In the genomic region with DNA sequence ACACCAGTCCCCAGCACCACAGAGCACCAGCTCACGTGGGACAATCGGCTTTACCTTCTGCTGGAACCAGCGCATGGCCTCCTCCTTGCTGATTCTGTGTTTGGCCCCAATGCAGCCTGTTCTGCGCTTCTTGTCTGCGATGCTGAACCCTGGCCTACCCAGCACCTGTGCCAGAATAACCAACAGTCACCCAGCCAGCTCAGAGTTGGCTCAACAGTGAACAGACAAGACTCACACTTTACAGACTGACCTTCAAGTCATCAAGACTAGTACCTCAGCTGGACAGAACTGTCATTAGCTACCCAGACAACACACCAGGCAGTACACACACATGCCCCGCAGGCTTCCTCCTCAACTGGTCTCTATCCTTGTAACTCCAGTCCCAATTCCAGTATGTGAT, we compare ENCODE assay signal across 17 mouse cellular contexts. TPM values are rescaled to one million over a fixed set of nuclear protein-coding genes. Genes with fewer than 3 reads are reported as not detected.
DNase-seq lines count a peak whose midpoint lies in the region; ATAC-seq and TF ChIP-seq lines count a peak whose summit lies in the region.
"Had no signal": no experiment of that assay in that cellular context is flagged by ENCODE, and none has a peak within 500 bp of the region (broad histone marks: within the 10 kb centered on the region; RNA-seq: fewer than 3 reads in every experiment).

No protein-coding gene starts in this region.

- H3K36me3 ChIP-seq in liver, adult 2 months (ENCODE audit: control insufficient read depth, insufficient read depth, low read length), result peaks cover 23% of the 10 kb centered on the region
- H3K36me3 ChIP-seq in liver, postnatal 0 days (replicated peaks; ENCODE audit: insufficient read depth, low read length), result peaks cover 49% of the 10 kb centered on the region
- H3K36me3 ChIP-seq in embryonic facial prominence, embryonic 10.5 days (replicated peaks), result peaks cover 71% of the 10 kb centered on the region
- H3K36me3 ChIP-seq in liver, embryonic 12.5 days, result peaks cover 73% of the 10 kb centered on the region

- no peak overlapping the region for H3K4me2 ChIP-seq in liver, postnatal 0 days (ENCODE audit: low read depth, low read length)
- peak overlapping the region; percentile 82 for H3K4me2 ChIP-seq in liver, embryonic 12.5 days

- WGBS in liver, adult 2 months, result 52% methylated on average over 6 of the region's 6 CpGs
- WGBS in liver, postnatal 0 days (ENCODE audit: insufficient replicate concordance), result 91% methylated on average over 6 of the region's 6 CpGs
- 93% methylated on average over 6 of the region's 6 CpGs for WGBS in embryonic facial prominence, embryonic 10.5 days
- 90% methylated on average over 6 of the region's 6 CpGs for WGBS in liver, embryonic 12.5 days (ENCODE audit: insufficient replicate concordance)

- H3K4me3 ChIP-seq in liver, adult 2 months (ENCODE audit: insufficient read depth, low read depth, low read length), result no peak overlapping the region
- no peak overlapping the region for H3K4me3 ChIP-seq in liver, postnatal 0 days (ENCODE audit: low read depth, low read length)
- peak overlapping the region; percentile 99; the same call in 1 of the 2 replicates for H3K4me3 ChIP-seq in embryonic facial prominence, embryonic 10.5 days
- peak overlapping the region; percentile 99; the same call in 1 of the 2 replicates for H3K4me3 ChIP-seq in liver, embryonic 12.5 days
- H3K4me3 ChIP-seq: stomach, embryonic 15.5 days had no signal

- H3K79me2 ChIP-seq in liver, adult 2 months (ENCODE audit: control insufficient read depth, insufficient read depth, low read length), result peaks cover 16% of the 10 kb centered on the region; the same call in 1 of the 2 replicates

- H3K27me3 ChIP-seq in liver, adult 2 months (ENCODE audit: control insufficient read depth, insufficient read depth, low read length), result no peaks in the 10 kb centered on the region
- no peaks in the 10 kb centered on the region for H3K27me3 ChIP-seq in liver, postnatal 0 days (ENCODE audit: insufficient read depth, low read length)
- H3K27me3 ChIP-seq in embryonic facial prominence, embryonic 10.5 days (replicated peaks; ENCODE audit: low read depth, poor library complexity, severe bottlenecking), result no peaks in the 10 kb centered on the region
- peaks cover 5% of the 10 kb centered on the region for H3K27me3 ChIP-seq in liver, embryonic 12.5 days (replicated peaks)
- H3K27me3 ChIP-seq: stomach, embryonic 15.5 days had no signal

- H3K9me3 ChIP-seq in liver, postnatal 0 days (ENCODE audit: low read length), result no peaks in the 10 kb centered on the region
- H3K9me3 ChIP-seq in embryonic facial prominence, embryonic 10.5 days, result no peaks in the 10 kb centered on the region
- H3K9me3 ChIP-seq in liver, embryonic 12.5 days (replicated peaks), result no peaks in the 10 kb centered on the region
- H3K9me3 ChIP-seq: stomach, embryonic 15.5 days had no signal

- peak; percentile 42 for DNase-seq in adrenal gland, postnatal 10 days
- DNase-seq in adrenal gland, adult 8-10 months, result no peak
- peak; percentile 70 for DNase-seq in liver, adult 2 months (ENCODE audit: extremely low read depth, low read depth, low spot score)
- DNase-seq in liver, postnatal 0 days, result no peak
- DNase-seq in embryonic facial prominence, embryonic 10.5 days (ENCODE audit: low spot score), result no peak
- no peak for DNase-seq in layer of hippocampus, adult 18-20 months (ENCODE audit: low spot score in 2 of 2)
- DNase-seq in ovary, postnatal 14 days (ENCODE audit: low spot score), result no peak
- DNase-seq: cerebellum, adult 18-20 months; heart, adult 18-20 months; heart, postnatal 4 days; kidney, adult 11 months; kidney, postnatal 25 days; left cerebral cortex, postnatal 4 days; thymus, postnatal 25 days had no signal

- H3K27ac ChIP-seq in liver, adult 2 months (replicated peaks; ENCODE audit: insufficient read depth, low read depth, low read length), result no peak overlapping the region
- no peak overlapping the region for H3K27ac ChIP-seq in liver, postnatal 0 days (ENCODE audit: low read depth)
- H3K27ac ChIP-seq in embryonic facial prominence, embryonic 10.5 days (replicated peaks), result no peak overlapping the region
- no peak overlapping the region for H3K27ac ChIP-seq in liver, embryonic 12.5 days
- H3K27ac ChIP-seq: stomach, embryonic 15.5 days had no signal

- H3K4me1 ChIP-seq in liver, adult 2 months (ENCODE audit: control insufficient read depth, insufficient read depth, low read length), result peaks cover 9% of the 10 kb centered on the region
- H3K4me1 ChIP-seq in liver, postnatal 0 days (ENCODE audit: insufficient read depth), result peaks cover 19% of the 10 kb centered on the region
- H3K4me1 ChIP-seq in embryonic facial prominence, embryonic 10.5 days, result peaks cover 30% of the 10 kb centered on the region
- peaks cover 67% of the 10 kb centered on the region for H3K4me1 ChIP-seq in liver, embryonic 12.5 days

- TF ChIP-seq POLR2A in liver, adult 2 months (IDR thresholded peaks at IDR 0.05; ENCODE audit: extremely low read depth, insufficient read depth, low read length), result no peak

- no peak for TF ChIP-seq CTCF in liver, adult 2 months (IDR thresholded peaks at IDR 0.05; ENCODE audit: low read depth, low read length)
- no peak for TF ChIP-seq CTCF in liver, postnatal 0 days (IDR thresholded peaks at IDR 0.05; ENCODE audit: low read depth)

- no peak for TF ChIP-seq EP300 in liver, postnatal 0 days (IDR thresholded peaks at IDR 0.05; ENCODE audit: low read depth)

- H3K9ac ChIP-seq in liver, adult 2 months (ENCODE audit: low read depth, low read length), result no peak overlapping the region
- H3K9ac ChIP-seq in liver, postnatal 0 days (replicated peaks), result no peak overlapping the region; the same call in 1 of the 2 replicates
- peak overlapping the region; percentile 99; the same call in 1 of the 2 replicates for H3K9ac ChIP-seq in liver, embryonic 12.5 days
- H3K9ac ChIP-seq: stomach, embryonic 15.5 days had no signal

- no peak for ATAC-seq in liver, postnatal 0 days
- no peak for ATAC-seq in liver, embryonic 12.5 days
- ATAC-seq: lung, postnatal 0 days had no signal

RNA-seq across cellular contexts. Expression of gene Rpl11, which starts 3.0 kb away (rescaled TPM):
- 100 to 1,000 TPM; 633 to 663 TPM for total RNA-seq in adrenal gland, postnatal 10 days (2021)
- total RNA-seq in adrenal gland, adult 8-10 months (2022), result 100 to 1,000 TPM; 326 to 545 (median 424) TPM
- total RNA-seq in liver, adult 2 months (2014; rRNA removed), result 474 and 504 TPM in 2 replicates
- polyA plus RNA-seq in liver, adult 2 months (2012; rRNA removed), result 162 and 170 TPM in 2 replicates
- 251 and 260 TPM in 2 replicates for polyA plus RNA-seq in liver, postnatal 0 days (2015; fragmentation: Nextera tagmentation; extraction: Ambion mirVana)
- 516 and 527 TPM in 2 replicates for polyA plus RNA-seq in embryonic facial prominence, embryonic 10.5 days (2016; fragmentation: Nextera tagmentation; extraction: Ambion mirVana)
- polyA plus RNA-seq in liver, embryonic 12.5 days (2016; fragmentation: Nextera tagmentation; extraction: Ambion mirVana), result 350 and 362 TPM in 2 replicates
- total RNA-seq in layer of hippocampus, adult 18-20 months (2021), result 100 to 1,000 TPM; 306 to 330 TPM

RNA-seq across cellular contexts. Expression of gene Eloa, which starts 28.7 kb away (rescaled TPM):
- 10 to 100 TPM; 40.5 to 41.8 TPM for total RNA-seq in adrenal gland, postnatal 10 days (2021)
- total RNA-seq in adrenal gland, adult 8-10 months (2022), result 10 to 100 TPM; 38.6 to 44.8 (median 43.9) TPM
- total RNA-seq in liver, adult 2 months (2014; rRNA removed), result 16.1 and 16.7 TPM in 2 replicates
- 7.3 and 8.1 TPM in 2 replicates for polyA plus RNA-seq in liver, adult 2 months (2012; rRNA removed)
- polyA plus RNA-seq in liver, postnatal 0 days (2015; fragmentation: Nextera tagmentation; extraction: Ambion mirVana), result 15.9 and 16.7 TPM in 2 replicates
- 35.0 and 37.5 TPM in 2 replicates for polyA plus RNA-seq in embryonic facial prominence, embryonic 10.5 days (2016; fragmentation: Nextera tagmentation; extraction: Ambion mirVana)
- polyA plus RNA-seq in liver, embryonic 12.5 days (2016; fragmentation: Nextera tagmentation; extraction: Ambion mirVana), result 38.2 and 39.4 TPM in 2 replicates
- total RNA-seq in layer of hippocampus, adult 18-20 months (2021), result 10 to 100 TPM; 28.6 to 29.3 TPM

Comparison
In these comparisons a context has a peak if more than half of its experiments do, and no peak if none do; other contexts are left out.
1. DNase-seq: peak in adrenal gland, postnatal 10 days (single experiment) and liver, adult 2 months (single experiment); none in adrenal gland, adult 8-10 months (single experiment), liver, postnatal 0 days (single experiment), embryonic facial prominence, embryonic 10.5 days (single experiment), layer of hippocampus, adult 18-20 months (0 of 2) and ovary, postnatal 14 days (single experiment).
2. H3K4me3 ChIP-seq: peak in embryonic facial prominence, embryonic 10.5 days (single experiment) and liver, embryonic 12.5 days (single experiment); none in liver, adult 2 months (single experiment) and liver, postnatal 0 days (single experiment).